Mouse (Mus musculus) intestine, postnatal 0 days (tissue): ENCODE data around the gene F3. TPM values are rescaled to one million over a fixed set of nuclear protein-coding genes. Genes with fewer than 3 reads are reported as not detected.
"Not testable (repeated sequence)": the region's sequence is repeated elsewhere in the genome, so short reads cannot be mapped to it uniquely, and the experiment has no call there.

ENCODE experiments used
- ATAC-seq: fragments of 200-750 bp; cut with Nextera tagmentation; 2 replicates; pipeline ENCODE4 v1.8.0; 2017; ENCODE audit warnings: mild to moderate bottlenecking, moderate TSS enrichment, moderate library complexity
- H3K27ac ChIP-seq: fragments of 300-500 bp; sonication (generic); 2 replicates; pipeline ENCODE4 v1.5.1; 2014; ENCODE audit warnings: mild to moderate bottlenecking, low read depth, low read length, moderate library complexity
- H3K27me3 ChIP-seq: fragments of 300-500 bp; sonication (generic); replicated peaks from 2 replicates; pipeline ENCODE4 v1.6.1; 2014; ENCODE audit warnings: low read length, mixed read lengths; ENCODE audit not compliant: control insufficient read depth, insufficient read depth
- H3K36me3 ChIP-seq: fragments of 300-500 bp; sonication (generic); 2 replicates; pipeline ENCODE4 v1.6.1; 2014; ENCODE audit warnings: mild to moderate bottlenecking, moderate library complexity; ENCODE audit not compliant: control insufficient read depth, insufficient read depth
- H3K4me1 ChIP-seq: fragments of 300-500 bp; sonication (generic); replicated peaks from 2 replicates; pipeline ENCODE4 v1.6.1; 2014; ENCODE audit warnings: antibody characterized with exemption, low read length, mixed read lengths; ENCODE audit not compliant: control insufficient read depth, insufficient read depth
- H3K4me2 ChIP-seq: fragments of 300-500 bp; sonication (generic); replicated peaks from 2 replicates; pipeline ENCODE4 v1.6.1; 2014; ENCODE audit warnings: low read depth, mild to moderate bottlenecking, moderate library complexity
- H3K4me3 ChIP-seq: fragments of 300-500 bp; sonication (generic); 2 replicates; pipeline ENCODE4 v1.5.1; 2014; ENCODE audit warnings: low read depth, low read length
- H3K9ac ChIP-seq: fragments of 300-500 bp; sonication (generic); 2 replicates; pipeline ENCODE4 v1.6.1; 2014; ENCODE audit warnings: mild to moderate bottlenecking, low read depth, low read length
- H3K9me3 ChIP-seq: fragments of 300-500 bp; sonication (generic); 2 replicates; pipeline ENCODE4 v1.6.1; 2016; ENCODE audit warnings: mixed run types; ENCODE audit not compliant: control insufficient read depth
- CTCF ChIP-seq: sonication (generic); IDR thresholded peaks from 2 replicates; pipeline ENCODE4 v1.5.1; 2016; ENCODE audit warnings: low read depth, mild to moderate bottlenecking, control low read depth, antibody characterized with exemption, moderate library complexity
- WGBS: fragments of 180-500 bp; shearing (Covaris S2); extraction: QIAGEN DNeasy Blood & Tissue Kit; methylation state at CpG from one replicate; pipeline ENCODE4 v1.1.7; 2014; 5-methylcytosine and 5-hydroxymethylcytosine counted together
- polyA plus RNA-seq: library from polyadenylated mRNA; unstranded; fragments of >200 nt; fragmentation: Nextera tagmentation; extraction: Ambion mirVana; gene quantifications from 2 replicates; pipeline ENCODE4 v1.2.1, GENCODE M21; 2015

Gene F3
- polyA plus RNA-seq, 1 experiment from 2014 or later = 20.3 TPM

DNA sequence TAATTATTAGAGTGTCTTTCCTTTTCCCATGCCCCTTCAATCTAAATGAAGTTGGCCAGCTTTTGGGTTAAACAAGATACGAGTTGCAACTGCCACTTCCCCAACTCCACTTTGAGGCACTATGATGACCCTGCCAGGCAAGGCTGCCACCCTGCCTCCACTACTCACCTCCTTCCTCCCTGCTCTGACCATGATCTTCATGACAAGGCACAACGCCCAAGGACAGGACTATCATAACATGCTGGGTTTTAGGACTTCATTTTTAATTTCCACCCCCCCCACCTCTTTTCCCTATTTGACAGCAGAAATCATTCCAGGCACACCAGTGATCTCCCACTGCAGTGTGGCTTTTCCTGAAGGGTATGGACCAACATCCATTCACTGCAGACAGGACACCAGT, 14.6 kb downstream of the F3 start:
- no peak overlapping the region for H3K4me3 ChIP-seq
- H3K9ac ChIP-seq = no peak overlapping the region
- ATAC-seq = no peak
- no peaks in the 10 kb centered on the region for H3K4me1 ChIP-seq
- no peak for TF ChIP-seq CTCF
- peaks cover 6% of the 10 kb centered on the region; the same call in 1 of the 2 replicates for H3K36me3 ChIP-seq
- H3K4me2 ChIP-seq = no peak overlapping the region
- WGBS = 83% methylated on average over 2 of the region's 2 CpGs
- no peaks in the 10 kb centered on the region for H3K9me3 ChIP-seq
- no peak overlapping the region for H3K27ac ChIP-seq
- no peaks in the 10 kb centered on the region for H3K27me3 ChIP-seq

DNA sequence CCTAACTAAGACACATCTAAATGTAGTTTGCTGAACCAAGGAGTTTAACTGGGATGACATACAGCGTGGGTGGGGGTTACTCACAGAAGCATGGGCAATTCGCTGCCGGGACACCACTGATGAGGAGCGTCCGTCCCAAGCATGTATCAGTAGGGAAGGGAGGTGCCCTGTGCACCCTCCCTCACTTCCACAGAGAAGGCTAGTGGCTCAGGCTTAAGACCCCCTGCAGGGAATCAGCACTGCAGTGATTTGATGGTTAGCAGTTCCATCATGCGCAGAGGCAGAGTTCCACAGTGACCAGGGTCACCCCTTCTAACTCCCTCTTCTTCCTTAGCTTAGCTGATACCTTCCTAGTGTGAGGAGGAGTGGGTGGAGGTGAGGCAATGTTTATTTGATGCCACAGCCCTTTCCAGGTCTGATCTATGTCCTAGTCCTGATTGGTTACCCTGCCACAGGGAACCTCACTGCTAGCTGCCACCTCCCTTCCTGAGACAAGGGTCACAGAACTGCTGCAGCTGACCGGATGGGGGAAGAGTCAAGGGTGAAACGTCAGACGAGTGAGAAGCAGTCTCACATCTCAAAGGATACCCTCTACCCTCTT, 15.5 kb downstream of the F3 start:
- Histone ChIP-seq H3K27me3 (no peaks in the 10 kb centered on the region), H3K9ac (no peak overlapping the region), H3K4me1 (no peaks in the 10 kb centered on the region), H3K4me3 (no peak overlapping the region), H3K4me2 (no peak overlapping the region), H3K36me3 (0 out of 2 replicates have a peak, but pooled peaks cover 3% of the 10 kb centered on the region), H3K9me3 (no peaks in the 10 kb centered on the region), H3K27ac (no peak overlapping the region)
- ATAC-seq = no peak
- no peak for TF ChIP-seq CTCF
- WGBS = 75% methylated on average over 9 of the region's 9 CpGs

DNA sequence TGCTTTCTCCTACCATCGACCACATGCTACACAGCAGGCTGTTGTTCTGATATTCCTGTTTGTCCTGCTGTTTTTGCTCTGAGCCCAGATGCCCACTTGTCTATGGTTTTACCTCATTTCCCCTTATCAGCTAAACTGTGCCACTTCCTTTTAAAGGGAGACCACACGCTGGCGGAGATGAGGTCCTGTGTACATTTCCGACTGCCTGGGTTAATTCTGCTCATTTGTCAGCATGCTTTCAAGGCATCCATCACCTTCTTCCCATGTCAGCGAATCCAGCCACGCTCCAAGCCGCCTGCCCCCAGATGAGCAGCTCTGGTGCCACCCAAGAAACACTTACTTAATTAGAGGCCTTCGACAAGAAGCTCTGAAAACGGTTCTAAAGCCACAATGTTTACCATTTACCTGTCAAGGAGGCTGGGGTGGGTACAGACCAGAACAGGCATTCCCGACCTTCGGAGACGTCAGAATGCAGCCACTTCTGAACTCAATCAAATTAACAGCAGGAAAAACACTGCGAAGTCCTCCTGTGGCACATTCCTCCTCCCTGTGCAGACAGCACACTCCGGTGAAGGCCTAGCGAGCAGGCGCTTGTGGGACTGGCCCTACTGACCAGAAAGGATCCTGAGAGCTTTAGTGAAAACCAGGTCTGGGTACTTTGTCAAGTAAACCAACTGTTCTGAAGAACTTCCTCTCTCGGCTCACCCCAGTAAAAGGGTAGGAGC, 16.3 kb downstream of the F3 start:
- WGBS = 57% methylated on average over 17 of the region's 17 CpGs
- Histone ChIP-seq H3K4me3 (no peak overlapping the region), H3K9ac (no peak overlapping the region), H3K36me3 (no peaks in the 10 kb centered on the region), H3K4me1 (no peaks in the 10 kb centered on the region), H3K27ac (no peak overlapping the region), H3K4me2 (no peak overlapping the region), H3K27me3 (no peaks in the 10 kb centered on the region), H3K9me3 (no peaks in the 10 kb centered on the region)
- no peak for ATAC-seq
- no peak for TF ChIP-seq CTCF

DNA sequence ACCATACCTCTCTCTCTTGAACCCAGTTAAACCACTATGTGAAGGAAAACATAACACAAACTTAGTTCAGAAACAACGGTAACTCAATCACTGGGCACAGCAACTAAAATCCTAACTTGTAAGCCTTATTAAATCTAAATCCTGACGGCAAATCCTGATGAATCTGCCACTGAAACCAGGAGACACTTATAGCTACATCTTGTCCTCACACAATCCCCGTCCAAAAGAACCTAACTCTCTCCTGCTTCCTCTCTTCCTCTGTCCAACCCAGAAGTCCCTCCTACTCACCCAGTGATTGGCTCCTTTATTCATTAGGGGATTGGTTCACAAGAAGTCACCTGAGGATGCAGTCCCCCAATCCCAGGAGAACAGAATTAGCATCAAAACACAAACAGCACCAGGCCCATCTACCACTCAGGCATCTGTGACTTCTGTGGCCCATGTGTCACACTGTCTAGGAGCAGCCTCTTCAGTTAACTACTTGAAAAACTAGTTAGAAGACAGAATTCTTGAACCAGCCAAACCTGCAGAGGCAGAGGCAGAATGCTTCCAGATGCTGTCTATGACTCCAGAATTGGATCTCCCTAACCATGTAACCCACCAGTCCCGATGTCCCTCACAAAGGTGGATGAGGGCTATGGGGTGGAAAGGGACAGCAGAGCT, 18.0 kb downstream of the F3 start:
- H3K4me3 ChIP-seq, ATAC-seq, H3K4me2 ChIP-seq, H3K9me3 ChIP-seq, H3K36me3 ChIP-seq, H3K27me3 ChIP-seq, H3K9ac ChIP-seq, H3K4me1 ChIP-seq, H3K27ac ChIP-seq: not testable (repeated sequence)
- WGBS = 91% methylated on average over 4 of the region's 4 CpGs

DNA sequence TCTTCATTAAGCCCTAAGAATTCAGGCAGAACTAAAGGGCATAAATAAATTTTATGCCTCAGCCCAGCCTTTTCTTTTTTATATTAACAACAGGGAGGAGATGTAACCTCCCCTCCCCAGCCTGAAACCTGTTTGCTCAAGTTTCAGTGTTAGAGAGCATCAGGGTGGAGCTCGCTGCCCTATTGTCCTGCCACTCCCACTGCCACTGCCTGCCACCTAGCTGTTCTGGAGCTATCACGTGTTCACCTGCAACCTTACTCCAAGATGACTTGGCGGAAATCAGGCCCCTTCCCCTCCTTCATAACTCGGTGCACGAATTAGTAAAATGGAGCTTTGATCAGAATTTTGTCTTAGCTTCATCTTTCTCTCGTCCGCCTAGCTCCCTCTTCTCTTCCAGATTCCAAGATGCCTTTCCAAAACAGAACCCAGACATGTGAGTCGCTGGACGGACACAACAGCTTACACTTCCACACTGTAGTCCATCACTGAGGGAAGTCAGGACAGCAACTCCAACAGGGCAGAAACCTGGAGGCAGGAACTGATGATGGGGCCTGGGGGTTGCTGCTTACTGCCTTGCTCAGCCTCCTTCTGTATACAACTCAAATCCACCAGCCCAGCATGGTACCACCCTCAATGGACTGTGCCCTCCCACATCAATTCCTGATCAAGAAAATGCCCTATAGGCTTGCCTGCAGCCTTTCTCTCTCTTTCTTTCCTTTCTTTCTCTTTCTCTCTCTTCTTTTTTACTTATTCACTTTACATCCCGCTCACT, 31.2 kb downstream of the F3 start:
- H3K4me3 ChIP-seq, H3K4me2 ChIP-seq, H3K4me1 ChIP-seq, H3K9ac ChIP-seq, H3K27ac ChIP-seq, H3K36me3 ChIP-seq, H3K9me3 ChIP-seq, H3K27me3 ChIP-seq: not testable (repeated sequence)
- 61% methylated on average over 10 of the region's 10 CpGs for WGBS
- TF ChIP-seq CTCF = peak; percentile 19; the same call in 1 of the 2 replicates
- ATAC-seq = peak; percentile 73

DNA sequence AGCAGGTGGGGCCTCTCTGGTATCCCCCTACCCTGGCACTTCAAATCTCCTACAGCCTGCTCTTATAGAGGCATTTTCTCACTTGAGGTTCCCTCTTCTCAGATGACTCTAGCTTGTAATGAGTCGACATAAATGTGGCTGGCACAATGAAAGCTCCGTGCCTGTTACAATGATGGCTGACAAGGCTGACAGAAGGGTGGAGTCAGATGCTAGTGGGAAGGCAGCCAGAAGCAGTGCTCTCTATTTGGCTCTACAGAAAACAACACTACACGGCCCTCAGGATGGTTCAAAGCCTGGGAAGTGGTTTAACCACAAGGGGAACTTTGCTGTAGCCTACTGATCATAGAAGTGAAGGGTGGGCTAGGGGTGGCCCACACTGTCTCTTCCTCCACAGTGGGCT, 31.8 kb downstream of the F3 start:
- H3K27ac ChIP-seq = no peak overlapping the region
- no peak for ATAC-seq
- H3K9ac ChIP-seq = no peak overlapping the region
- H3K36me3 ChIP-seq = peaks cover 7% of the 10 kb centered on the region
- H3K4me3 ChIP-seq = no peak overlapping the region
- H3K4me2 ChIP-seq = no peak overlapping the region
- H3K27me3 ChIP-seq = no peaks in the 10 kb centered on the region
- WGBS = 45% methylated on average over 3 of the region's 3 CpGs
- no peaks in the 10 kb centered on the region for H3K4me1 ChIP-seq
- no peak for TF ChIP-seq CTCF
- H3K9me3 ChIP-seq = no peaks in the 10 kb centered on the region
